Mouse (Mus musculus): ENCODE results near the gene Pacsin1. TPM values are rescaled to one million over a fixed set of nuclear protein-coding genes. Genes with fewer than 3 reads are reported as not detected.

Gene Pacsin1
- polyA plus RNA-seq, 1 experiment: not detected

DNA sequence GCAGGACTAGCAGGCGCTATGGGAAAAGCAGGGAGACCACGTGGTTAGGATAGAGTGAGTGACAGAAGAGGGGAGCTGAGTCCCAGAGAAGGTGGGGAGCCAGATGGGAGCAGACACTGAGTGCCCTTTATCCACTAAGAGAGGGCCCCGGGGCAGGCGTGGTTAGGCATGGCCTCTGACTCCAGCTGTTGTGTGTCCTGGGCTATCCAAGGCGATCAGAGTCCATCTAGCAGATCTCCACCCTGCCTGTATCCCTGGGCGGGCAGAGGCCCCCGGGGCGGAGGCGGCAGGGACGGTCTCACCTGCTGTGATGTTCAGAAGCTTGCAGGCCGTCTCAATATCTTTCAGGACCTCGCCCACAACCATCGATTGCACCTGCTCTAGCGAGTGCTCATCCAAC, 64.4 kb downstream of the Pacsin1 start:
- Histone ChIP-seq H3K79me3 (ENCODE audit: low read depth) (no peaks in the 10 kb centered on the region), H3K4me3 (ENCODE audit: insufficient read depth, poor library complexity, severe bottlenecking) (no peak overlapping the region), H3K36me3 (ENCODE audit: control insufficient read depth, insufficient read depth) (no peaks in the 10 kb centered on the region), H3K27me3 (ENCODE audit: control insufficient read depth, insufficient read depth, insufficient read length) (peaks cover 54% of the 10 kb centered on the region), H3ac (ENCODE audit: control insufficient read depth, insufficient read length, low read depth) (no peak overlapping the region), H3K79me2 (ENCODE audit: control insufficient read depth, insufficient read depth) (no peaks in the 10 kb centered on the region)
- TF ChIP-seq CTCF (IDR thresholded peaks at IDR 0.05; ENCODE audit: control insufficient read depth, insufficient read depth, insufficient read length) (no peak), USF1 (IDR thresholded peaks at IDR 0.05; ENCODE audit: low read depth) (no peak), FOSL1 (IDR thresholded peaks at IDR 0.05; ENCODE audit: insufficient read depth, low read length, poor library complexity, severe bottlenecking) (no peak), MYOD1 (IDR thresholded peaks at IDR 0.05; ENCODE audit: control insufficient read depth, insufficient read length, low read depth) (no peak), MAX (IDR thresholded peaks at IDR 0.05) (no peak), MYOG (IDR thresholded peaks at IDR 0.05; ENCODE audit: control insufficient read depth, extremely low read depth, insufficient read length) (no peak), CEBPB (IDR thresholded peaks at IDR 0.05; ENCODE audit: low read depth) (no peak)

DNA sequence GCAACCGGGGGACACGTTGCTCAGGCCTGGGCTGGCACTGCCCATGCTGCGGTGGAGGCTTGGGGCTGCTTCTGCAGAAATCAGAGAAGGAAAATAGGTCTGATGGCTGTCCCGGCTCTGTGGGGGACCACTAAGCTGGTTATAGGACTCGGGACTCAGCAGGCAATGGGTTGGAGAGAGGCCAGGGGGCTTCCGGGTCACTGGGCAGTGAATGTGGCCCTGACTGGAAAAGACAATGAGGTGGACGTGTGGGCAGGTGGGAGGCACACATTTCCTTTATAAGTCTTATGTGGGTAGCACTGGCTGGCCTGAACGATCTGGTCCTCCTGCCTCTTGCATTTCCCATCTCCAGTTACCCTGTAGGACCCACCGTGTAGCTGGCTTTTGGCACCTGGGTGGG, 65.0 kb downstream of the Pacsin1 start:
- Histone ChIP-seq H3K79me2 (ENCODE audit: control insufficient read depth, insufficient read depth) (no peaks in the 10 kb centered on the region), H3K79me3 (ENCODE audit: low read depth) (no peaks in the 10 kb centered on the region), H3K4me3 (ENCODE audit: insufficient read depth, poor library complexity, severe bottlenecking) (no peak overlapping the region), H3K27me3 (ENCODE audit: control insufficient read depth, insufficient read depth, insufficient read length) (peaks cover 56% of the 10 kb centered on the region), H3ac (ENCODE audit: control insufficient read depth, insufficient read length, low read depth) (peak overlapping the region; percentile 12), H3K36me3 (ENCODE audit: control insufficient read depth, insufficient read depth) (no peaks in the 10 kb centered on the region)
- TF ChIP-seq MAX (IDR thresholded peaks at IDR 0.05) (no peak), CTCF (IDR thresholded peaks at IDR 0.05; ENCODE audit: control insufficient read depth, insufficient read depth, insufficient read length) (no peak), CEBPB (IDR thresholded peaks at IDR 0.05; ENCODE audit: low read depth) (no peak), USF1 (IDR thresholded peaks at IDR 0.05; ENCODE audit: low read depth) (no peak), MYOG (IDR thresholded peaks at IDR 0.05; ENCODE audit: control insufficient read depth, extremely low read depth, insufficient read length) (no peak), FOSL1 (IDR thresholded peaks at IDR 0.05; ENCODE audit: insufficient read depth, low read length, poor library complexity, severe bottlenecking) (no peak), MYOD1 (IDR thresholded peaks at IDR 0.05; ENCODE audit: control insufficient read depth, insufficient read length, low read depth) (no peak)

DNA sequence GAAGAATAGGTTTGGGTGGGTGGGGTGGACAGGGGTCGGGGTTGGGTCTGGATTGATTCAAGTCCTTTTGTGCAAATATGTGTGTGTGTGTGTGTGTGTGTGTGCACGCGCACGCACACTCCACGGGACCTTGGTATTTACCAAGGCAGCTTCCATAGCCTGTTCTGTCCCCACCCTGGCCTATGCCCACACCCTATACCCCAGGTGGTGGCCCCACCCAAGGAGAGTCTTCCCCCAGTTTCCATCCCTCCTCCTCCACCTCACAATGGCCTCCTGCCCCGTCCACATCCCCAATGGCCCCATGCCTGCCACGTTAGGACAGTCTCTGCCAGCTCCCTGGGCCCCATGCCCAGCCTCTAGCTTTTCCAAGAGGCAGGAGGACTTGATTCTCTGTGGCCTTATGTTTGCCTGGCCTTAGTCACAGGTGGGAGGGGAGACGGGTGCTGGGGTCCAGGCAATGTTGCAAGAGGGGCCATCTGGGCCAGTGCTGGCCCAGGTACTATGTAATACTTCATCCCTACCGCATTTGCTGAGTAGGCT, 65.9 kb downstream of the Pacsin1 start:
- Histone ChIP-seq H3K27me3 (ENCODE audit: control insufficient read depth, insufficient read depth, insufficient read length) (peaks cover 65% of the 10 kb centered on the region), H3K79me3 (ENCODE audit: low read depth) (no peaks in the 10 kb centered on the region), H3K79me2 (ENCODE audit: control insufficient read depth, insufficient read depth) (no peaks in the 10 kb centered on the region), H3K4me3 (ENCODE audit: insufficient read depth, poor library complexity, severe bottlenecking) (no peak overlapping the region), H3ac (ENCODE audit: control insufficient read depth, insufficient read length, low read depth) (no peak overlapping the region), H3K36me3 (ENCODE audit: control insufficient read depth, insufficient read depth) (no peaks in the 10 kb centered on the region)
- no peak for TF ChIP-seq MYOG (IDR thresholded peaks at IDR 0.05; ENCODE audit: control insufficient read depth, extremely low read depth, insufficient read length)
- TF ChIP-seq CEBPB (IDR thresholded peaks at IDR 0.05; ENCODE audit: low read depth): no peak
- no peak for TF ChIP-seq FOSL1 (IDR thresholded peaks at IDR 0.05; ENCODE audit: insufficient read depth, low read length, poor library complexity, severe bottlenecking)
- no peak for TF ChIP-seq MYOD1 (IDR thresholded peaks at IDR 0.05; ENCODE audit: control insufficient read depth, insufficient read length, low read depth)
- no peak for TF ChIP-seq USF1 (IDR thresholded peaks at IDR 0.05; ENCODE audit: low read depth)
- TF ChIP-seq MAX (IDR thresholded peaks at IDR 0.05): no peak

GRCm38 (mm10) chr17:27724327-27724726, 69.0 kb downstream of the Pacsin1 start:
- no peaks in the 10 kb centered on the region for H3K79me2 ChIP-seq (ENCODE audit: control insufficient read depth, insufficient read depth)
- H3K36me3 ChIP-seq (ENCODE audit: control insufficient read depth, insufficient read depth): no peaks in the 10 kb centered on the region
- H3K4me3 ChIP-seq (ENCODE audit: insufficient read depth, poor library complexity, severe bottlenecking): no peak overlapping the region
- H3K79me3 ChIP-seq (ENCODE audit: low read depth): no peaks in the 10 kb centered on the region
- TF ChIP-seq MAX (IDR thresholded peaks at IDR 0.05): no peak
- no peak for TF ChIP-seq CEBPB (IDR thresholded peaks at IDR 0.05; ENCODE audit: low read depth)
- no peak for TF ChIP-seq CTCF (IDR thresholded peaks at IDR 0.05; ENCODE audit: control insufficient read depth, insufficient read depth, insufficient read length)
- TF ChIP-seq MYOD1 (IDR thresholded peaks at IDR 0.05; ENCODE audit: control insufficient read depth, insufficient read length, low read depth): no peak
- TF ChIP-seq FOSL1 (IDR thresholded peaks at IDR 0.05; ENCODE audit: insufficient read depth, low read length, poor library complexity, severe bottlenecking): no peak
- no peak for TF ChIP-seq USF1 (IDR thresholded peaks at IDR 0.05; ENCODE audit: low read depth)
- TF ChIP-seq MYOG (IDR thresholded peaks at IDR 0.05; ENCODE audit: control insufficient read depth, extremely low read depth, insufficient read length): no peak
- H3K27me3 ChIP-seq (ENCODE audit: control insufficient read depth, insufficient read depth, insufficient read length): peaks cover 53% of the 10 kb centered on the region
- no peak overlapping the region for H3ac ChIP-seq (ENCODE audit: control insufficient read depth, insufficient read length, low read depth)

- H3ac ChIP-seq (ENCODE audit: control insufficient read depth, insufficient read length, low read depth): no peak overlapping the region
- peaks cover 49% of the 10 kb centered on the region for H3K27me3 ChIP-seq (ENCODE audit: control insufficient read depth, insufficient read depth, insufficient read length)
- no peak overlapping the region for H3K4me3 ChIP-seq (ENCODE audit: insufficient read depth, poor library complexity, severe bottlenecking)
- no peaks in the 10 kb centered on the region for H3K36me3 ChIP-seq (ENCODE audit: control insufficient read depth, insufficient read depth)
- no peaks in the 10 kb centered on the region for H3K79me2 ChIP-seq (ENCODE audit: control insufficient read depth, insufficient read depth)
- H3K79me3 ChIP-seq (ENCODE audit: low read depth): no peaks in the 10 kb centered on the region
- no peak for TF ChIP-seq MYOG (IDR thresholded peaks at IDR 0.05; ENCODE audit: control insufficient read depth, extremely low read depth, insufficient read length)
- no peak for TF ChIP-seq MYOD1 (IDR thresholded peaks at IDR 0.05; ENCODE audit: control insufficient read depth, insufficient read length, low read depth)
- TF ChIP-seq USF1 (IDR thresholded peaks at IDR 0.05; ENCODE audit: low read depth): no peak
- no peak for TF ChIP-seq CTCF (IDR thresholded peaks at IDR 0.05; ENCODE audit: control insufficient read depth, insufficient read depth, insufficient read length)
- TF ChIP-seq MAX (IDR thresholded peaks at IDR 0.05): no peak
- no peak for TF ChIP-seq FOSL1 (IDR thresholded peaks at IDR 0.05; ENCODE audit: insufficient read depth, low read length, poor library complexity, severe bottlenecking)
- TF ChIP-seq CEBPB (IDR thresholded peaks at IDR 0.05; ENCODE audit: low read depth): no peak
These were observed 69.7 kb downstream of the Pacsin1 start for GRCm38 (mm10) chr17:27725011-27725410.

DNA sequence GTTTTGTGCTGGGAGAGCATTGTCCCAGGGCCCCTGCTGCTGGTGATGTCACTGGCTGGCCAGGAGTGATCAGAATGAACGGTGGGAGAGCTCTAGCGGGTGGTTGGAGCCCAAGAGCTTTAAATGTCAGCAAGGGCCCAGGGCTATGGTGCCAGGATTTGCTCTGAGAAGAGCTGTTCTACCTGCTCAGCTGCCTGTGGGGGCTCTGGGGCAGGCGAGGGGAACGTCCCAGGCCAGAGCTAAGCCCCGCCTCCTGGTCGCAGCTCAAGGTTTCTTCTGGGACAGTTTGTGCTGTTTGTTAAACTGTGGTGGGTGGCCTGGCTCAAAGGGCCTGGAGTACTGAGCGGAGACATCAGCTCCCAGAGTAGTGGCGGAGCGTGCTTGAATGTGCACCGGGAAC, 70.1 kb downstream of the Pacsin1 start:
- Histone ChIP-seq H3K4me3 (ENCODE audit: insufficient read depth, poor library complexity, severe bottlenecking) (no peak overlapping the region), H3K79me3 (ENCODE audit: low read depth) (no peaks in the 10 kb centered on the region), H3ac (ENCODE audit: control insufficient read depth, insufficient read length, low read depth) (no peak overlapping the region)

More for the DNA sequence above, 70.1 kb downstream of the Pacsin1 start:
- Histone ChIP-seq H3K36me3 (ENCODE audit: control insufficient read depth, insufficient read depth) (no peaks in the 10 kb centered on the region), H3K79me2 (ENCODE audit: control insufficient read depth, insufficient read depth) (no peaks in the 10 kb centered on the region), H3K27me3 (ENCODE audit: control insufficient read depth, insufficient read depth, insufficient read length) (peaks cover 48% of the 10 kb centered on the region)
- no peak for TF ChIP-seq MYOD1 (IDR thresholded peaks at IDR 0.05; ENCODE audit: control insufficient read depth, insufficient read length, low read depth)
- TF ChIP-seq FOSL1 (IDR thresholded peaks at IDR 0.05; ENCODE audit: insufficient read depth, low read length, poor library complexity, severe bottlenecking): no peak
- TF ChIP-seq CTCF (IDR thresholded peaks at IDR 0.05; ENCODE audit: control insufficient read depth, insufficient read depth, insufficient read length): no peak
- no peak for TF ChIP-seq USF1 (IDR thresholded peaks at IDR 0.05; ENCODE audit: low read depth)
- no peak for TF ChIP-seq CEBPB (IDR thresholded peaks at IDR 0.05; ENCODE audit: low read depth)
- no peak for TF ChIP-seq MYOG (IDR thresholded peaks at IDR 0.05; ENCODE audit: control insufficient read depth, extremely low read depth, insufficient read length)
- TF ChIP-seq MAX (IDR thresholded peaks at IDR 0.05): no peak
